In the genomic region with DNA sequence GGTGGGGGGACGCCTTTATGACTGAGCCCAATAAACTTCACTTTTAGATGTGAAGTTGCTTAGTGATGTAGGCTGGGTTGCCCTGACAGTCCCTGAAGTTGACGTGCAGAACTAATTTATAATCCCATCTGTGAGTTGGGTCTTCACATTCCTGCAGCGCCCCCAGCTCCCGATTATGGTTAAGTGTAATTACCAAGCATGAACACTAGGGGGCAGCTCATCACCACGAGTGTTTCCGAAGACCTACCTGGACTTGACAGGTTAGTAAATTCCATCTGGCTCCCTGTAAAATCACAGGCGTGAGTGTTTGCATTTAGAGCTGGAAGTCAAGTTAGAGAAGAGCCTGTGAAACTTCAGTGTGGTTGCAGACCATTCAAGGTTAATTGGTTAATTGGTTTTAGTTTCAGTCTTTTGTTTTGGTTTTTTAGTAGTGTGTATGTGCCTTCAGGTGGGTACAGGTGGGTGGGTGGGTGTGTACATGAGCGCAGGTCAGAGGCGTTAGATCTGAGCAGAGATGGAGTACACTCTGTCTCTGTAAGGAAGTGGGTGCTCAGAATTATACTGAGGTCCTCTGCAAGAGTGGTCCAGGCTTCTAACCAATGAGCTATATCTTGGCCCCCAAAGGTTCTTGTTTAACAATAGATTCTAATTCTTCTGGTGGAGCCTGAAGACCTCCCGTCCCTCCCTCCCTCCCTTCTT, we compare ENCODE assay signal across 7 mouse cellular contexts. TPM values are rescaled to one million over a fixed set of nuclear protein-coding genes. Genes with fewer than 3 reads are reported as not detected.
DNase-seq lines count a peak whose midpoint lies in the region; ATAC-seq and TF ChIP-seq lines count a peak whose summit lies in the region.

No protein-coding gene starts in this region.

- TF ChIP-seq EP300 in stomach, postnatal 0 days (optimal IDR thresholded peaks at IDR 0.05), result no peak

- peak; percentile 61; the same call in 1 of the 2 replicates for ATAC-seq in erythroblast, adult 5-6 weeks (replicated peaks; ENCODE audit: low FRiP score, poor library complexity, severe bottlenecking)
- peak; percentile 62 for ATAC-seq in megakaryocyte progenitor cell, adult 5-6 weeks (replicated peaks; ENCODE audit: poor library complexity)
- ATAC-seq in stomach, postnatal 0 days (ENCODE audit: low FRiP score, low TSS enrichment), result no peak

- H3K4me2 ChIP-seq in stomach, postnatal 0 days (replicated peaks; ENCODE audit: low read depth), result no peak overlapping the region

- WGBS in stomach, postnatal 0 days, result 18% methylated on average over 10 of the region's 10 CpGs

- H3K27me3 ChIP-seq in stomach, postnatal 0 days (ENCODE audit: control insufficient read depth, insufficient read depth, low read length), result no peaks in the 10 kb centered on the region

- no peak overlapping the region for H3K9ac ChIP-seq in stomach, postnatal 0 days (ENCODE audit: low read length)

- H3K4me1 ChIP-seq in stomach, postnatal 0 days (replicated peaks; ENCODE audit: control insufficient read depth, insufficient read depth), result no peaks in the 10 kb centered on the region

- H3K27ac ChIP-seq in stomach, postnatal 0 days (replicated peaks), result no peak overlapping the region

- peak; percentile 38 for DNase-seq in urinary bladder, postnatal 14 days (ENCODE audit: low spot score)
- no peak for DNase-seq in urinary bladder, postnatal 4 days (ENCODE audit: low spot score in 2 of 2)
- DNase-seq in brain, adult 2 months (ENCODE audit: low read depth, low spot score), result peak; percentile 82
- DNase-seq in kidney, postnatal 14 days, result peak; percentile 65
- peak; percentile 57 for DNase-seq in stomach, postnatal 0 days (ENCODE audit: low spot score)

- no peaks in the 10 kb centered on the region for H3K36me3 ChIP-seq in stomach, postnatal 0 days (ENCODE audit: control insufficient read depth, insufficient read depth, low read length)

- H3K9me3 ChIP-seq in stomach, postnatal 0 days (ENCODE audit: control insufficient read depth, low read length), result no peaks in the 10 kb centered on the region

- no peak overlapping the region for H3K4me3 ChIP-seq in stomach, postnatal 0 days (ENCODE audit: low read depth, low read length)

- peak; percentile 91 for TF ChIP-seq CTCF in stomach, postnatal 0 days (IDR thresholded peaks at IDR 0.05; ENCODE audit: low read depth)

RNA-seq across cellular contexts. Expression of gene Arhgap35, which starts 15.0 kb away (rescaled TPM):
- total RNA-seq in erythroblast, adult 5-6 weeks (2015; ENCODE audit: low replicate concordance), result 0.38 and 0.84 TPM in 2 replicates
- total RNA-seq in erythroblast, adult 5-6 weeks (2017; ENCODE audit: low replicate concordance), result 0.84 and 1.8 TPM in 2 replicates
- 9.1 and 9.2 TPM in 2 replicates for total RNA-seq in megakaryocyte progenitor cell, adult 5-6 weeks (2015)
- 4.6 and 6.7 TPM in 2 replicates for total RNA-seq in megakaryocyte progenitor cell, adult 5-6 weeks (2017)
- polyA plus RNA-seq in stomach, postnatal 0 days (2015; fragmentation: Nextera tagmentation; extraction: Ambion mirVana), result 3.8 and 4.1 TPM in 2 replicates

RNA-seq across cellular contexts. Expression of gene Ceacam15, which starts 45.8 kb away (rescaled TPM):
- not detected in 2 replicates for total RNA-seq in erythroblast, adult 5-6 weeks (2015; ENCODE audit: low replicate concordance)
- total RNA-seq in erythroblast, adult 5-6 weeks (2017; ENCODE audit: low replicate concordance), result 0.56 TPM in 1 of 2 replicates, not detected in the other
- not detected in 2 replicates for total RNA-seq in megakaryocyte progenitor cell, adult 5-6 weeks (2015)
- total RNA-seq in megakaryocyte progenitor cell, adult 5-6 weeks (2017), result not detected in 2 replicates
- not detected in 2 replicates for polyA plus RNA-seq in stomach, postnatal 0 days (2015; fragmentation: Nextera tagmentation; extraction: Ambion mirVana)

Comparison
In these comparisons a context has a peak if more than half of its experiments do, and no peak if none do; other contexts are left out.
1. DNase-seq: peak in urinary bladder, postnatal 14 days (single experiment), brain, adult 2 months (single experiment), kidney, postnatal 14 days (single experiment) and stomach, postnatal 0 days (single experiment); none in urinary bladder, postnatal 4 days (0 of 2).